Mouse (Mus musculus) lung, adult 18-20 months (tissue): ENCODE measurements around the gene Cbx3.
"Not testable (repeated sequence)": the region's sequence is repeated elsewhere in the genome, so short reads cannot be mapped to it uniquely, and the experiment has no call there.

Experiments used
- DNase-seq, 2 experiments: peaks; one replicate each; pipeline ENCODE4 v3.0.0; 2022; ENCODE audit warnings: mixed read lengths in 2 of 2

Gene Cbx3

GRCm38 (mm10) chr6:51471179-51471505 lies 982 bp downstream of the Cbx3 start:
- no peak for DNase-seq

GRCm38 (mm10) chr6:51471782-51472181 lies 1.6 kb downstream of the Cbx3 start:
- no peak for DNase-seq

DNA sequence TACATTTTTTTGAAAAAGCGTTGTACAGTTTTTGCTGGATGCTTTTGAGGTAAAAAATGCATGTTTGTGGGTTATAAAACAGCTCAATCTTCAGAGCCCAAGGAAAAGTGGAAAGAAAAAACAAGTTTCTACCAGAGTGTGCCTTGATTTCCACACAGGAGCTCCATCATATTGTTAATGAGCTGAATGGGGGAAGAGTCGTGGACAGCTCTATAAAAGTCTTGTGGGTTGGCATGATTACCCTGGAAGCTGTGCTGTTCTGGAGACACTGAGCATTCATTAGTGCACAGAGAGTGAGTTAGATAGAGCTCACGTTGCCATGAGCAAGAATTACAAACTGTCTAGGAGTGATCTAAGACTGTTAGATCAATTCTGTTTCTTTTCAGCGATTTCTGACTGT lies 2.1 kb downstream of the Cbx3 start:
- no peak for DNase-seq

DNA sequence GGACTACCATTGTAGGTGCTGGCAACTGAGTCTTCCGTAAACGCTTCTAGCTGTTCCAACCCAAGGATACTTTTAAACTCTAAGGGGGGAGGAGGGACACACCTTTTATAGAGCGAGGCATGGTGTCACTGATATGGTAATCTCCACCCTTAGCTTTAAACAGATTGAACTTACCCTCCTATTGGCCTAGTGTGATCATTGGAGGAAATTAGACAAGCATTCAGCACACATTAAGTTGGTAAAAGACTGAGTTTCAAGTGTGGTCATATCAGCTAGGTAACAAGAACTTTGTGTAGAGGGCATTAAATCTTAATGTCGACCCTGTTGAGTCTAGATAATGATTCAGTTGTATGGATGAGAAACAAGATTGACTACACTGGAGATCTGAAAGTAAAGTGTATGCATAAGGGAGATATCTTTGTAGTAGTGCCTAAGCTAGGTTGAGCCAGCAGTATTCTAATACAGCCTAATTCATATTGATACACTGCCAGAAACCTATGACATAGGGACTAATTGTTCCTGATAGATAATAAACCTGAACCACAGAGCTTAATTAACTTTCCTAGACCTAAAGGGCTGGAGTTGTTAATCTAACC lies 9.1 kb downstream of the Cbx3 start:
- no peak for DNase-seq

DNA sequence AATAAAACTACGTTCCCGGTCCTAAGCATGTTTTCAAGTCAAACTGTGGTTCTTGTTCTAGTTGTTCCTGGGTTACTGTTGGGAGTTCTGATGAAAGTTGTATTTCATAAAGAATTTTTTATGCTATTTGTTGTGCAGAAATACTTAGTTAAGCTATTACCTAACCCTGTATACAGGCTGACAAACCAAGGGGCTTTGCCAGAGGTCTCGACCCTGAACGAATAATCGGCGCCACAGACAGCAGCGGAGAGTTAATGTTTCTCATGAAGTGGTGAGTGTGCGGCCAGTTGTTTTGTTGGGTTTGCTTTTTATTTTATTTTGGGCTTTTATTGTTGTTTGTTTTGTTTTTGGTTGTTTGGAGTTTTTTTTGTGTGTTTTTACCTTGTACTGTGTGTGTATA lies 11.4 kb downstream of the Cbx3 start:
- DNase-seq: no peak

DNA sequence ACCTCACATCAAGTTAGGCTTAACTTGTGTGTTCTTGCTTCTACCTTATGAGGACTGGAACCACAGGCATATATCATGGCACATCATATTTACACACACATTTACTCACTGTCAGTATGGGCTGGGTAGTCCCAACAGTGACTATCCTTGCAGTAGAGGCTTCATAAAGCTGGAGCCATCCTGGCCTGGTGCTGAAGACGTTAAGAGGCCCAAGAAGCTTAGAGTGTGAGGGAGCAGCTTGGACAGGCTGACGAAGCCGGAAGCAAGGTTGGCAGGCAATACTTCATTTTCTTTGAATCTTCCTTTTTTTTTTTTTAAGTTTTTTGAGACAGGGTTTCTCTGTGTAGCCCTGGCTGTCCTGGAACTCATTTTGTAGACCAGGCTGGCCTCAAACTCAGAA lies 13.7 kb downstream of the Cbx3 start:
- DNase-seq: no peak

GRCm38 (mm10) chr6:51484556-51484955 lies 14.4 kb downstream of the Cbx3 start:
- not testable (repeated sequence) for DNase-seq

GRCm38 (mm10) chr6:51485646-51486045 lies 15.5 kb downstream of the Cbx3 start:
- DNase-seq: no peak

- no peak for DNase-seq
These were observed 16.0 kb downstream of the Cbx3 start for GRCm38 (mm10) chr6:51486076-51486710.

- no peak for DNase-seq
These were observed 16.6 kb downstream of the Cbx3 start for GRCm38 (mm10) chr6:51486731-51487130.

DNA sequence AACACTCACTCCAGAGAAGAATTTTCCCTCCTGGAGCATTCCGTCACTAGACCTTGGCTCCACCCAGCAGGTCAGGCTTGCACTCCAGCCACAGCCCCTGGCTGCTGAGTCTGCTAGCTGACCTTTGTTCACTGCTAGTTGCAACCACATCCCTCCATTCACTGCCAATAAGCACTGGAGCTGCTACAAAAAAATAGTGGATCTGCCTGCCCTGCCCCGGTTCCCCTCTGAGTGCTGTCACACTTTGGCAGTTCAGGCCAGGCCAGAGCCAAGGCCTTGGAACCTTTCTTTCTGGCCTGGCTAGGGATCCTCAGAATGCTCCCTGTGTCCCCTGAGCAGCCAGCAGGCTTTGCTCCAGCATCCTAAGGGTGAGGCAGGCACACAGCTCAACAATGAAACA lies 19.6 kb downstream of the Cbx3 start:
- DNase-seq: peak; percentile 21 to 26

DNA sequence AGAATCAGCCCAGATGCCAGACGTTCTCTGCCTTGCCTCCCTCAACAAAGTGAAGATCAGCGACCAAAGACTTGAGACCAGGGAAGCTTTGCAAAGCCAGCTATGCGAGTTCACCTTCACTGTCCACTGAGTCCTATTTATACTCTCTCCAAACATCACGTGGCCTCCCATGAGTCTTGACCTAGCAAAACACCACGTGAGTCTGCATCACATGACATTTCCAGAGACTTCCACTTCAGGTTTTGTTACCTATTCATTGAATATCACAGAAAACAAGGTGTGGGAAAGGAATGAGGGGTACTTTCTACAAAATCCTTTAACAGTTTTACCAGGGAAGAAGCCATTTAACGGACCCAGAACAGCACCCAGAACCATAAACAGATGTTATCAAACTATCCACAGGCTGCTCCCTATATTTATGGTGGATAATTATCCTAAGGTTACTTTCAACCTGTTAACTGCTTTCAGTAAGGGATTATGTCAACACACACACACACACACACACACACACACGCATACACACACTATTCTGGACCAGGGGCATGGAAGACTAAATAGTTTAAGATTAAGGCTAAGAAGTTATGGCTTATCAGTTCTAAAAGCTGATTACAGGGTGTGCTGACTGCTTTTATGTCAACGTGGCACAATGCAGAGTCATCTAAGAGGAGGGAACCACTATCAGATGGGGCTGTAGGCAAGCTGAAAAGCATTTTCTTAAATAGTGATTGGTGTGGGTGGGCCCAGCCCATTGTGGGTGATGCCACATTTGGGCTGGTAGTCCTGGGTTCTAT lies 27.4 kb downstream of the Cbx3 start:
- no peak for DNase-seq

DNA sequence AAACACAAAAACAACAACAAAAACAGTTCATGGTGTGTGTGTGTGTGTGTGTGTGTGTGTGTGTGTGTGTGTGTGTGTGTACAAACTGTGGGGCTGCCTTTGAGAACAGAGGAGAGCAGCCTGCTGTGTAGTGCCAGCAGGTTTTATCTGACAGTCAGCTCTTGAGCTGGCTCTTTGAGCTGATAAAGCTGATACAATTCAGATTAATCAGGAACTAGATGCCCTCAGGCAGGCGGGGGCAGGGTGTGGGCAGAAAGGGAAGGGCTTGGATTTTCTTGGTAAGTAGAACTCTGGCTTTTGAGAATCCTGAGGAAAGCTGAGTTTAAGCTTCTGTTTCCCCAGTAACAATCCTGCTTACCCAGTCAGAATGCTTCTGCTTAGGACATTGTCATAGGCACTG lies 35.5 kb downstream of the Cbx3 start:
- no peak for DNase-seq

DNA sequence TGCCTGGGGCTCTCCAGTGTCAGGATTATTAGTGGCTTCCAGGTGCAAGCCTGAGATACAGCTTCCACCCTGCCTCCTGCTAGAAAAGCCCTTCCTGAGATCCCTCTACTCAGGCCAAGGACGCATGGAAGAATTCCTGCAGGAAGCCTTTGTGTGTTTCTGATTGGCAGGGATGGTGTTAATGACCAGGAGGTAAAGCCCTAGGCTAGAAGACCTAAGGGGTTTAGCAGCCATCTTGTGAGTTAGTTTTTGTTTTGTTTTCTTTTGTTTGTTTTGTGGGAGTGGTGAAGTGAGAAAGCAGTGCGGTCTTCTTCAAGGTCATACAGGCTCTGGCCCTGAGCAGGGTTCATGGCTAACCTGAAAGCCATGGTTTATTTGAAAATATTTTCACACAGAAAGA lies 37.4 kb downstream of the Cbx3 start:
- no peak for DNase-seq

DNA sequence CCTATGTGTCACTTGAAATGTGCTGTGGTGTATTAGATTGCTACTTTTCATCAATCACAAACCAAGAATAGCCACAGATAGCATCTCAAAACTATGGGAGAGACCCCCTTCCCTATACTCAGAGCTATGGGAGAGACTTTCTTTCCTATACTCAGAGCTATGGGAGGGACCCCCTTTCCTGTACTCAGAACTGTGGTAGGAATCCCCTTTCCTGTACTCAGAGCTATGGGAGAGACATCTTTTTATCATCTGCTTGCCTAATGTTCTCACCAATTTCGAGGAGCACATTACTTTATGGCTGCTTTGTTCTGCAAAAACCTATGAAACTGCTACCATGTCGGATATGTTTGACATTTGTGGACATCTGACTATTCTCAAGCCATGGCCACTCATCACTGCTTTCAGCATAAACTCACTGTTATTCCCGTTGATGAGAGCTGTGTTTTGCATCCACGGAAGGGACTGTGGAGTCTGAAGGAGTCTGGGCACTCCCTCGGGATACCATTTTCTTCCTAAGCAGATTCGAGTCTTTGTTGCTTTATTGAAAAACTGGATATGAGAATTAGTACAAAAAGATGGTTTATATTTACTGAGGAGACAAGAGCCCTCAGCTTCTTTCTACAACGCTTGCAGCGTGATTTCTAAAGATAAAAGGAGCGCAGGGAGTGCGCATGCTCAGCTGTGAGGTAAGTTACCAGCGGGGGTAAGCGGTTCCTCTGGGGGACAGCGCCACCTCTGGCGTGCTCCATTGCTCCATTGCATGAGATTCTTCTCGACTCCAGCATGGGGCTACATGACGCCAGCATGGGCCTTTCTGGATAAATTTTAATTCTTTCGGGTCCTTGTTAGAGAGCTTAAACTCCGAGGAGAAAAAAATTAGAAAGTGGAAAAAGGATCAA lies 38.8 kb downstream of the Cbx3 start:
- DNase-seq: peak; percentile 66 to 74

DNA sequence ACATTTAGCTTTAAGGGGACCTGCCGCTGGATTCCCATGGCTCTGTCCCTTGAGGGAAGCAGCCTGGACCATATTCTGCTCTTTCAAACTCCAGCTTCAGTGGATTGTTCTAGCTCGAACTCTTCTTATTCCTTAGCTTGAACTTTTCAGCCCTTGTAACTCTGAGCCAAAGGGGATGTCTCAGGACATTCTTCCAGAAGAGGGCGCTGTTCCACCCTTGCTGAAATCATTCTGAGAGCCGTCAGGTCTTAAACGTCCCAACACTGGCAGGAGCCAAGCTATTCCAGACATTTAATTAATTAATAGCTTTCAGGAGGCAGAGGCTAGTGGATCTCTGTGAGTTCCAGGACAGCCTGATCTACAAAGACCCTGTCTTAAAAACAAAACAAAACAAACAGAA lies 39.9 kb downstream of the Cbx3 start:
- DNase-seq: peak; percentile 52 to 54

GRCm38 (mm10) chr6:51510946-51511345 lies 40.8 kb downstream of the Cbx3 start:
- DNase-seq: no peak

DNA sequence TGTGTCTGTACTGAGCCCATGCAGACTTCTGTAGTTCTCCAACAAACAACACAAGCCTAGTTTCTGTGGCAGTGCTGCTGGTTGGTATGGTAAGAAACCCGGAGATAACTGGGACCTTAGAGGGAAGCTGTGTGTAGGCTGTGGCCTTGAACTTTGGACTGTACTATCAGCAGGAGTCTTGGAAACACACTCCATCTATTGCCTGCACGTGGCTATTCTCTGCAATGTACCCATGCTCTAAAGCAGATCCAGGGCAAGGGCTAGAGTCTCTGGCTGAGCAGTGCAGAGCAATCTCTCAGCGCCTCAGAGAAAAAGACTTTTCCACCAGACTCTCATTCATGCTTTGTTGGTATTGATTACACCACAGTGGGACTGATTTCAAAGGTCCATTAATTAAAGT lies 43.6 kb downstream of the Cbx3 start:
- DNase-seq: no peak

DNA sequence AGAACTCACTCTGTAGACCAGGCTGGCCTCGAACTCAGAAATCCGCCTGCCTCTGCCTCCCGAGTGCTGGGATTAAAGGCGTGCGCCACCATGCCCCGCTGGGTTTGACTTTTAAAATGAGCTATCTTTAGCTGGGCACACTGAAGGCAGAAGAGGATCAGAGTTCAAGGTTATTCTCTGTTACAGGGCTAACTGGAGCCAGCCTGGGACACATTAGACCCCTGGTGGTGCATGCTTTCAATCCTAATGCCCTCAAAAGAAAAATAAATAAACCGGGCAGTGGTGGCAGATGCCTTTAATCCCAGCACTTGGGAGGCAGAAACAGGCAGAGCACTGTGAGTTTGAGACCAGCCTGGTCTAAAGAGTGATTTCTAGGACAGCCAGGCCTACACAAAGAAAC lies 44.7 kb downstream of the Cbx3 start:
- no peak for DNase-seq

DNA sequence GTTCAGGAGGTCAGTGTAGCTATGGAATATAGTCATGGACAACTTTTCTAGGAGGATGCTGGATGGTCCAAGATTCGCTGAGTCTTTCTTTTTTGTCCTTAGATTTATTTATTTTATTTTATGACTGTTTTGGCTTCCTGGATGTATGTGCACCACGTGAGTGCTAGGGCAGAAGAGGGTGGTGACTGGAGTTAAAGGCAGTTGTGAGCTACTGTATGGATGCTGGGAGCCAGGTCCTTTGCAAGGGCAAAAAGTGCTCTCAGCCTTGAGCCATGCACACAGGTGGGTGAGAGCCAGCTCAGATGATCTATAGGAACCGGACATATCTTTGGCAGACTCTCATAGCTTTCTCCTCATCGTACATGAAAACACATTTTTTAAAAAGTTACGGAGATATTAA lies 53.1 kb downstream of the Cbx3 start:
- DNase-seq: no peak

- peak; percentile 42 to 55 for DNase-seq
These were observed 53.7 kb downstream of the Cbx3 start, which contains the start of gene Snx10 for GRCm38 (mm10) chr6:51523807-51524320. Gene Snx10 (plus strand): TSS chr6:51523901.

DNA sequence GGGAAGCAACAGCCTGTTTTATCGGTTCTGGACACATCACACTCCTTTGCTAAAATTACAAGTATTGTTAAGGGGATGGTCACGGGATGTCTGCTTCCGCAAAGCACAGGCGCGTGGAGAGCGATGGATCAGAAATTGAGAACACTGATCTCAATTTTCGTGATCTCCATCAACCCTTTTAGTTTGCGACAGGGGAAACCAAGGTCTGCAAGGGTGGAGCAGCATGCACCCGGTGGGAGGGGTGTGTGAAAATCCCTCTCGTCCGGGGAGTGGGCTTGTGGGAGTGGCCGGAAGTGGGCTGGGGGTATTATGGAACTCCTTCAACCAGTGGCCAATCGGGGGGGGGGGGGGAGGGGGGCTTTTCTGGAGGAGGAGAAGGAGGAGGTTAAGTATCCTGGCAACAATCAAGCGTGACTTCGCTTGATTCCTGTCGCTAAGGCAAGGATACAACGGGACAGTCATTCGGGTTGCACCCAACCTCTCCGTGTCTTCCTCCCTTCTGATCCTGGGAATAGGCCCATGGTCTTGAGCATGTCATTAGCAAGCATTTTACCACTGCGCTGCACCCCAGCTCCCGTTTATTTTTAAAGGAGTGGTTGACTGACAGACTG lies 54.3 kb downstream of the Cbx3 start:
- peak in 1 of 2 experiments; percentile 31 for DNase-seq

GRCm38 (mm10) chr6:51525001-51525400 lies 54.8 kb downstream of the Cbx3 start:
- DNase-seq: no peak
